Mouse (Mus musculus) cortical plate, adult 2 months (tissue): ENCODE results near the gene Nhej1.
A peak's percentile ranks its signal among the peaks of the same experiment; 100 is the strongest.

Experiments used
- CTCF ChIP-seq: fragments of 200-500 bp; IDR thresholded peaks from 2 replicates; pipeline ENCODE4 v1.5.1; 2011; ENCODE audit warnings: mild to moderate bottlenecking, control low read depth, low read length; ENCODE audit not compliant: insufficient read depth; ENCODE audit errors: extremely low read depth
- POLR2A ChIP-seq: fragments of 200-500 bp; IDR thresholded peaks from 2 replicates; pipeline ENCODE4 v1.6.1; 2011; ENCODE audit warnings: mild to moderate bottlenecking, low read length, control low read depth; ENCODE audit not compliant: insufficient read depth; ENCODE audit errors: extremely low read depth

- TF ChIP-seq POLR2A (no peak), CTCF (peak; percentile 61)
Measured at GRCm38 (mm10) chr1:74948784-74949665, 176.0 kb downstream of the Nhej1 start.
